Mouse (Mus musculus): Measurements from ENCODE around the gene Slc12a8. TPM values are rescaled to one million over a fixed set of nuclear protein-coding genes. Genes with fewer than 3 reads are reported as not detected.

Slc12a8 gene
- polyA plus RNA-seq, 2 experiments, result 0.06 TPM; not detected in 1

DNA sequence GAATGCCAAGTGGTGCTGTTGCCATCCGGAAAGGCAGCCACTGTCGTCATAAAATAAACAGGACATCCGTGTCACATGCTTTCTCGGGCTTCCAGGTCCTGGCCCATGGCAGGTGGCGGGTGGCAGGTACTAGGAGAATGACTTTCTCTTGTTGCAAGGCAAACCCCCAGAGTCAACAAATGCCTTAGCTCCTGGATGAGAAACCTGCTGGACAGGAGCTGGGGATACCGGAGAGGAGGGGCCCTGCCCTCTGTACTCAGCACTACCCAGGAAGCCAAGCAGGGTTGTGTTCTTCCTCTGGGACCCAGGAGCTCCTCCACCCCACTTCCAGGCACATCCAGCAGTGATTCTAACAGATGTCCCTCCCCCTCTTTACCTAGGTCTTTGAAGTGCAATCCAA lies 4.6 kb upstream of the Slc12a8 start:
- Histone ChIP-seq H3K36me3 (replicated peaks; ENCODE audit: control insufficient read depth, insufficient read depth, low read depth) (no peaks in the 10 kb centered on the region), H3K4me3 (ENCODE audit: insufficient read depth in 1 of 2, low read depth in 2 of 2, low read length in 2 of 2) (no peak overlapping the region), H3K27me3 (ENCODE audit: control insufficient read depth, insufficient read depth, low read length) (no peaks in the 10 kb centered on the region), H3K4me2 (ENCODE audit: low read depth) (no peak overlapping the region), H3K4me1 (replicated peaks; ENCODE audit: control insufficient read depth in 2 of 2, insufficient read depth in 2 of 2, low read length in 1 of 2) (no peaks in the 10 kb centered on the region), H3K9me3 (ENCODE audit: control insufficient read depth, low read length) (no peaks in the 10 kb centered on the region), H3K27ac (no peak overlapping the region), H3K9ac (replicated peaks) (no peak overlapping the region)
- 51% methylated on average over 6 of the region's 6 CpGs for WGBS (ENCODE audit: insufficient replicate concordance)
- DNase-seq (ENCODE audit: low read depth in 3 of 3, low spot score in 3 of 3), result no peak
- TF ChIP-seq CTCF (IDR thresholded peaks at IDR 0.05; ENCODE audit: low read depth), result no peak
- TF ChIP-seq EP300 (IDR thresholded peaks at IDR 0.05; ENCODE audit: low read depth), result no peak
- no peak for ATAC-seq (ENCODE audit: insufficient read depth)

- no peak overlapping the region for H3K9ac ChIP-seq (replicated peaks)
- no peak overlapping the region for H3K4me3 ChIP-seq (ENCODE audit: insufficient read depth in 1 of 2, low read depth in 2 of 2, low read length in 2 of 2)
Measured at GRCm38 (mm10) chr16:33517627-33518026, 499 bp downstream of the Slc12a8 start.

DNA sequence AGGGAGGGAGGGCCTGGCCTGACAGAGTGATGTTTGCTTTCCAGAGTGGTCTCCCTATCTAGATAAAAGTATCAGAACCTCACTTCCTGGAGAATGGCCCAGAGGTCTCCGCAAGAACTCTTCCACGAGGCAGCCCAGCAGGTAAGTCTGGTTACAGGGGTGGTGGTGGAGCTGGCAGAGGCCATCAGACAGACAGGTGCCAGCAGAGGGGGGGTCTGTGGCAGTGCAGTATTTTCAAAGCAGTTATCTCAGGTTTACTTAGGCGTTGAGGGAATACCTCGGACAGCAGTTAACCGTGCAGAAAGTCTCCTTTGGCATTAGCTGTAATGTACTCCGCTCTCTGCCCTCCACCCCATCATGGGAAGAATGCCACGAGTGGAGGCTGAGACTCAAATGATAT lies 1.1 kb downstream of the Slc12a8 start:
- DNase-seq (ENCODE audit: low read depth in 3 of 3, low spot score in 3 of 3), result no peak
- 47% methylated on average over 7 of the region's 7 CpGs for WGBS (ENCODE audit: insufficient replicate concordance)
- Histone ChIP-seq H3K4me2 (ENCODE audit: low read depth) (no peak overlapping the region), H3K27ac (no peak overlapping the region), H3K9me3 (ENCODE audit: control insufficient read depth, low read length) (no peaks in the 10 kb centered on the region), H3K9ac (replicated peaks) (no peak overlapping the region), H3K4me3 (ENCODE audit: insufficient read depth in 1 of 2, low read depth in 2 of 2, low read length in 2 of 2) (no peak overlapping the region), H3K36me3 (replicated peaks; ENCODE audit: control insufficient read depth, insufficient read depth, low read depth) (no peaks in the 10 kb centered on the region), H3K27me3 (ENCODE audit: control insufficient read depth, insufficient read depth, low read length) (no peaks in the 10 kb centered on the region), H3K4me1 (replicated peaks; ENCODE audit: control insufficient read depth in 2 of 2, insufficient read depth in 2 of 2, low read length in 1 of 2) (no peaks in the 10 kb centered on the region)
- ATAC-seq (ENCODE audit: insufficient read depth), result no peak
- TF ChIP-seq CTCF (IDR thresholded peaks at IDR 0.05; ENCODE audit: low read depth), result no peak
- TF ChIP-seq EP300 (IDR thresholded peaks at IDR 0.05; ENCODE audit: low read depth), result no peak

More at GRCm38 (mm10) chr16:33517627-33518026, 499 bp downstream of the Slc12a8 start:
- Histone ChIP-seq H3K36me3 (replicated peaks; ENCODE audit: control insufficient read depth, insufficient read depth, low read depth) (no peaks in the 10 kb centered on the region), H3K4me2 (ENCODE audit: low read depth) (no peak overlapping the region), H3K9me3 (ENCODE audit: control insufficient read depth, low read length) (no peaks in the 10 kb centered on the region), H3K4me1 (replicated peaks; ENCODE audit: control insufficient read depth in 2 of 2, insufficient read depth in 2 of 2, low read length in 1 of 2) (no peaks in the 10 kb centered on the region), H3K27ac (no peak overlapping the region), H3K27me3 (ENCODE audit: control insufficient read depth, insufficient read depth, low read length) (no peaks in the 10 kb centered on the region)
- no peak for ATAC-seq (ENCODE audit: insufficient read depth)
- WGBS (ENCODE audit: insufficient replicate concordance), result 32% methylated on average over 4 of the region's 4 CpGs
- DNase-seq (ENCODE audit: low read depth in 3 of 3, low spot score in 3 of 3), result no peak
- TF ChIP-seq CTCF (IDR thresholded peaks at IDR 0.05; ENCODE audit: low read depth), result no peak
- no peak for TF ChIP-seq EP300 (IDR thresholded peaks at IDR 0.05; ENCODE audit: low read depth)

DNA sequence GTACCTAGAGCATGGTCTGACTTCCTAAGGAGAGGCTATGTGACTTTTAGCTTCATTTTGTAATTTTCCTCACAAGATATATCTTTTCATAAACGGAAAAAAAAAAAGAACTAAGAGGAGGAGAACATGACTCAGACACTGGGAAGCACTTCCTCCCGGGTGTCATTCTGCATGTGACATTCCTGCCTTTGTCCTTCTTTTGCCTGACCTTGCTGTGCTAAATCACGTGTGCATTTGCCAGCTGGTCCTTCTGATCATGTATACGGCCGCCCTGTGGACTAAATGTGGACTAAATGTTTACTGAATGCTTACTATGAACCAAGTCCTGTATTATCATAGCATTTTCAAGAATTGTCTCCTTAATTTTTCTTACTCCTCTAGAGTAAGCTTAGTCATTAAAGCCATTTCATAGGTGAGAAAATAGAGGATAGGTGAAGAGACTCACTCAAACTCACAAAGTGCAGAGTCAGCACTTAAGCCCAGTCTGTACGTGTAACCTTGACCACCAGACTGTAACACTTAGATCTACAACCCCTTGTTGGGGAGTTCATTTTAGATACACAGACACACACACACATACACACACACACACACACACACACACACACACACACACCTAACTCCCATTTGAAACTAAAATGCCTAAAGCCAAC lies 2.9 kb downstream of the Slc12a8 start:
- H3K4me1 ChIP-seq (replicated peaks; ENCODE audit: control insufficient read depth in 2 of 2, insufficient read depth in 2 of 2, low read length in 1 of 2), result no peaks in the 10 kb centered on the region
- DNase-seq (ENCODE audit: low read depth in 3 of 3, low spot score in 3 of 3) (no peak), ATAC-seq (ENCODE audit: insufficient read depth) (no peak)
- no peak overlapping the region for H3K9ac ChIP-seq (replicated peaks)
- no peaks in the 10 kb centered on the region for H3K36me3 ChIP-seq (replicated peaks; ENCODE audit: control insufficient read depth, insufficient read depth, low read depth)
- no peaks in the 10 kb centered on the region for H3K27me3 ChIP-seq (ENCODE audit: control insufficient read depth, insufficient read depth, low read length)
- no peak overlapping the region for H3K4me3 ChIP-seq (ENCODE audit: insufficient read depth in 1 of 2, low read depth in 2 of 2, low read length in 2 of 2)
- WGBS (ENCODE audit: insufficient replicate concordance), result 55% methylated on average over 6 of the region's 6 CpGs
- H3K9me3 ChIP-seq (ENCODE audit: control insufficient read depth, low read length), result no peaks in the 10 kb centered on the region
- H3K27ac ChIP-seq, result no peak overlapping the region
- no peak overlapping the region for H3K4me2 ChIP-seq (ENCODE audit: low read depth)
- TF ChIP-seq CTCF (IDR thresholded peaks at IDR 0.05; ENCODE audit: low read depth) (no peak), EP300 (IDR thresholded peaks at IDR 0.05; ENCODE audit: low read depth) (no peak)

- no peak for ATAC-seq (ENCODE audit: insufficient read depth)
Measured at GRCm38 (mm10) chr16:33522516-33522915, 5.4 kb downstream of the Slc12a8 start.

More at GRCm38 (mm10) chr16:33522516-33522915, 5.4 kb downstream of the Slc12a8 start:
- H3K36me3 ChIP-seq (replicated peaks; ENCODE audit: control insufficient read depth, insufficient read depth, low read depth), result no peaks in the 10 kb centered on the region
- TF ChIP-seq EP300 (IDR thresholded peaks at IDR 0.05; ENCODE audit: low read depth) (no peak), CTCF (IDR thresholded peaks at IDR 0.05; ENCODE audit: low read depth) (no peak)
- H3K4me2 ChIP-seq (ENCODE audit: low read depth), result no peak overlapping the region
- H3K27me3 ChIP-seq (ENCODE audit: control insufficient read depth, insufficient read depth, low read length), result no peaks in the 10 kb centered on the region
- no peaks in the 10 kb centered on the region for H3K9me3 ChIP-seq (ENCODE audit: control insufficient read depth, low read length)
- H3K4me3 ChIP-seq (ENCODE audit: insufficient read depth in 1 of 2, low read depth in 2 of 2, low read length in 2 of 2), result no peak overlapping the region
- no peaks in the 10 kb centered on the region for H3K4me1 ChIP-seq (replicated peaks; ENCODE audit: control insufficient read depth in 2 of 2, insufficient read depth in 2 of 2, low read length in 1 of 2)
- no peak overlapping the region for H3K27ac ChIP-seq
- DNase-seq (ENCODE audit: low read depth in 3 of 3, low spot score in 3 of 3), result no peak
- WGBS (ENCODE audit: insufficient replicate concordance), result 38% methylated on average over 4 of the region's 4 CpGs
- no peak overlapping the region for H3K9ac ChIP-seq (replicated peaks)
